In genomic region chr3:89355512-89355902, GRCm38 (mm10) we compare ENCODE assay signal across 16 mouse cellular contexts. TPM values are rescaled to one million over a fixed set of nuclear protein-coding genes. Genes with fewer than 3 reads are reported as not detected.
DNase-seq lines count a peak whose midpoint lies in the region; ATAC-seq and TF ChIP-seq lines count a peak whose summit lies in the region.
"Had no signal": no experiment of that assay in that cellular context is flagged by ENCODE, and none has a peak within 500 bp of the region (broad histone marks: within the 10 kb centered on the region; RNA-seq: fewer than 3 reads in every experiment).

No protein-coding gene starts in this region.

- in situ Hi-C loops in CH12.LX (cut with MboI; ENCODE audit: low pct_ligation_motif_present, low pct_unique_long_range_greater_than_20kb, low sequenced_read_pairs): no loop called here

- dilution Hi-C loops in CH12.LX (cut with MboI; ENCODE audit: extremely low pct_ligation_motif_present, extremely low pct_unique_long_range_greater_than_20kb, low sequenced_read_pairs): no loop called here

- ATAC-seq in heart, embryonic 13.5 days (ENCODE audit: extremely low read depth, insufficient number of reproducible peaks, low FRiP score, low TSS enrichment): no peak
- ATAC-seq in heart, embryonic 12.5 days (ENCODE audit: insufficient number of reproducible peaks, low FRiP score): no peak
- no peak for ATAC-seq in CD4-positive, CD25-positive, alpha-beta regulatory T cell, adult 4 months
- ATAC-seq: forebrain, embryonic 16.5 days; midbrain, embryonic 15.5 days had no signal

- no peak for TF ChIP-seq CTCF in CH12.LX (conservative IDR thresholded peaks at IDR 0.05 in 1 of 2, IDR thresholded peaks at IDR 0.05 in 1 of 2; ENCODE audit: low read depth in 2 of 2, low read length in 2 of 2)
- TF ChIP-seq CTCF in kidney, adult 2 months (conservative IDR thresholded peaks at IDR 0.05; ENCODE audit: insufficient read depth, insufficient read length, low read depth, low read length): no peak

- WGBS in heart, embryonic 13.5 days: 70% methylated on average over 6 of the region's 6 CpGs
- 79% methylated on average over 6 of the region's 6 CpGs for WGBS in heart, embryonic 12.5 days
- 52% methylated on average over 6 of the region's 6 CpGs for WGBS in kidney, adult 2 months

- H3K9me3 ChIP-seq in heart, embryonic 13.5 days: no peaks in the 10 kb centered on the region
- H3K9me3 ChIP-seq in heart, embryonic 12.5 days (replicated peaks): no peaks in the 10 kb centered on the region
- no peaks in the 10 kb centered on the region for H3K9me3 ChIP-seq in CH12.LX (replicated peaks; ENCODE audit: low read length)
- H3K9me3 ChIP-seq: embryonic facial prominence, embryonic 13.5 days; heart, embryonic 15.5 days; hindbrain, embryonic 13.5 days; midbrain, embryonic 15.5 days had no signal

- H3K36me3 ChIP-seq in heart, embryonic 13.5 days: no peaks in the 10 kb centered on the region
- no peaks in the 10 kb centered on the region for H3K36me3 ChIP-seq in heart, embryonic 12.5 days
- peaks cover 0 to 4% of the 10 kb centered on the region in 2 experiments for H3K36me3 ChIP-seq in CH12.LX (replicated peaks in 1 of 2; ENCODE audit: control insufficient read depth in 1 of 2, insufficient read depth in 1 of 2, low read length in 1 of 2)
- no peaks in the 10 kb centered on the region for H3K36me3 ChIP-seq in kidney, adult 2 months (ENCODE audit: control insufficient read depth, insufficient read depth, low read length)
- H3K36me3 ChIP-seq: embryonic facial prominence, embryonic 13.5 days; heart, embryonic 15.5 days; hindbrain, embryonic 13.5 days; midbrain, embryonic 15.5 days had no signal

- peaks cover 78% of the 10 kb centered on the region for H3K27me3 ChIP-seq in heart, embryonic 13.5 days (replicated peaks)
- H3K27me3 ChIP-seq in heart, embryonic 12.5 days (replicated peaks): peaks cover 48% of the 10 kb centered on the region
- peaks cover 18% of the 10 kb centered on the region for H3K27me3 ChIP-seq in CH12.LX (replicated peaks)
- H3K27me3 ChIP-seq in kidney, adult 2 months (replicated peaks; ENCODE audit: control insufficient read depth, insufficient read depth, low read length): no peaks in the 10 kb centered on the region
- H3K27me3 ChIP-seq: midbrain, embryonic 15.5 days had no signal

- TF ChIP-seq POLR2A in CH12.LX (IDR thresholded peaks at IDR 0.05; ENCODE audit: low read depth, low read length): no peak
- TF ChIP-seq POLR2A in kidney, adult 2 months (IDR thresholded peaks at IDR 0.05; ENCODE audit: low read depth, low read length): no peak

- no peak for TF ChIP-seq EP300 in CH12.LX (IDR thresholded peaks at IDR 0.05; ENCODE audit: low read length)

- peaks cover 5% of the 10 kb centered on the region for H3K4me1 ChIP-seq in heart, embryonic 13.5 days
- 0 out of 2 replicates have a peak, but pooled peaks cover 1% of the 10 kb centered on the region for H3K4me1 ChIP-seq in heart, embryonic 12.5 days (replicated peaks)
- peaks cover 12 to 25% of the 10 kb centered on the region in 2 experiments for H3K4me1 ChIP-seq in CH12.LX (ENCODE audit: control insufficient read depth in 1 of 2, insufficient read depth in 2 of 2)
- H3K4me1 ChIP-seq in kidney, adult 2 months (ENCODE audit: control insufficient read depth, insufficient read depth, low read length): peaks cover 12% of the 10 kb centered on the region; the same call in 1 of the 2 replicates

- H3K27ac ChIP-seq in heart, embryonic 13.5 days (replicated peaks): no peak overlapping the region
- H3K27ac ChIP-seq in heart, embryonic 12.5 days (ENCODE audit: poor library complexity, severe bottlenecking): no peak overlapping the region
- H3K27ac ChIP-seq in CH12.LX (ENCODE audit: insufficient read depth, low read depth): no peak overlapping the region
- peak overlapping the region; percentile 17 for H3K27ac ChIP-seq in kidney, adult 2 months (ENCODE audit: insufficient read depth, low read depth, low read length)
- H3K27ac ChIP-seq: embryonic facial prominence, embryonic 13.5 days; heart, embryonic 15.5 days; hindbrain, embryonic 13.5 days; midbrain, embryonic 15.5 days had no signal

- no peak for TF ChIP-seq RAD21 in CH12.LX (IDR thresholded peaks at IDR 0.05; ENCODE audit: low read depth, low read length)

- H3K4me3 ChIP-seq in heart, embryonic 13.5 days: no peak overlapping the region
- no peak overlapping the region for H3K4me3 ChIP-seq in heart, embryonic 12.5 days
- H3K4me3 ChIP-seq in CH12.LX (replicated peaks in 1 of 3; ENCODE audit: low read depth in 2 of 3, low read length in 2 of 3, poor library complexity in 1 of 3): no peak overlapping the region
- H3K4me3 ChIP-seq in kidney, adult 2 months (ENCODE audit: insufficient read depth, low read depth, low read length): no peak overlapping the region
- H3K4me3 ChIP-seq: embryonic facial prominence, embryonic 13.5 days; heart, embryonic 15.5 days; hindbrain, embryonic 13.5 days; midbrain, embryonic 15.5 days had no signal

- 0 out of 2 replicates have a peak overlapping the region, but pooled peaks have one; percentile 25 for H3K9ac ChIP-seq in heart, embryonic 13.5 days
- H3K9ac ChIP-seq in heart, embryonic 12.5 days: no peak overlapping the region
- H3K9ac ChIP-seq in CH12.LX (ENCODE audit: insufficient read depth, low read depth): 0 out of 2 replicates have a peak overlapping the region, but pooled peaks have one; percentile 13
- H3K9ac ChIP-seq: embryonic facial prominence, embryonic 13.5 days; heart, embryonic 15.5 days; hindbrain, embryonic 13.5 days; midbrain, embryonic 15.5 days had no signal

- no peak overlapping the region for H3K4me2 ChIP-seq in heart, embryonic 13.5 days
- no peak overlapping the region for H3K4me2 ChIP-seq in heart, embryonic 12.5 days
- H3K4me2 ChIP-seq in CH12.LX (ENCODE audit: insufficient read depth, low read depth, poor library complexity, severe bottlenecking): peak overlapping the region; percentile 31; the same call in 1 of the 2 replicates
- H3K4me2 ChIP-seq: embryonic facial prominence, embryonic 13.5 days; heart, embryonic 15.5 days; hindbrain, embryonic 13.5 days; midbrain, embryonic 15.5 days had no signal

- no peak for DNase-seq in CH12.LX (ENCODE audit: extremely low read depth)
- peak; percentile 82 for DNase-seq in kidney, adult 2 months
- DNase-seq in kidney, postnatal 25 days: peak; percentile 41 to 84
- no peak for DNase-seq in lung, postnatal 36 days

- no peaks in the 10 kb centered on the region for H3K79me2 ChIP-seq in CH12.LX (replicated peaks; ENCODE audit: control insufficient read depth, extremely low read depth, insufficient read depth, poor library complexity, severe bottlenecking)

TF ChIP-seq in CH12.LX, 34 proteins besides CTCF, POLR2A, EP300 and RAD21:
- no peak for TF ChIP-seq CHD1 (IDR thresholded peaks at IDR 0.05; ENCODE audit: low read depth, low read length)
- TF ChIP-seq RCOR1 (conservative IDR thresholded peaks at IDR 0.05; ENCODE audit: low read depth, low read length): no peak
- TF ChIP-seq USF2 (conservative IDR thresholded peaks at IDR 0.05; ENCODE audit: low read depth, low read length): no peak
- no peak for TF ChIP-seq ELF1 (IDR thresholded peaks at IDR 0.05; ENCODE audit: low read depth, low read length)

RNA-seq across cellular contexts. Expression of gene Adam15, which starts 5.7 kb away (rescaled TPM):
- 58.3 and 58.9 TPM in 2 replicates for polyA plus RNA-seq in heart, embryonic 13.5 days (2015; fragmentation: Nextera tagmentation; extraction: Ambion mirVana)
- 47.2 and 55.5 TPM in 2 replicates for polyA plus RNA-seq in heart, embryonic 12.5 days (2016; fragmentation: Nextera tagmentation; extraction: Ambion mirVana)
- total RNA-seq in CH12.LX (2012; rRNA removed) (31.3 and 39.1 TPM in 2 replicates), CH12.LX (2014; rRNA removed) (5.8 and 5.9 TPM in 2 replicates)
- 26.2 and 26.5 TPM in 2 replicates for polyA plus RNA-seq in CH12.LX (2012; ENCODE audit: insufficient read length, low read depth)
- 95.1 and 111 TPM in 2 replicates for polyA plus RNA-seq in kidney, adult 2 months (2012; rRNA removed)
- 10 to 100 TPM in 1 of 2 experiments, 1 to 10 TPM in 1; 8.5 to 13.3 TPM for polyA plus RNA-seq in CD4-positive, CD25-positive, alpha-beta regulatory T cell, adult 4 months (2017; shearing (Covaris generic))

RNA-seq across cellular contexts. Expression of gene Dcst2, which starts 6.3 kb away (rescaled TPM):
- polyA plus RNA-seq in heart, embryonic 13.5 days (2015; fragmentation: Nextera tagmentation; extraction: Ambion mirVana): 0.08 TPM in 1 of 2 replicates, not detected in the other
- not detected in 2 replicates for polyA plus RNA-seq in heart, embryonic 12.5 days (2016; fragmentation: Nextera tagmentation; extraction: Ambion mirVana)
- total RNA-seq in CH12.LX (2012; rRNA removed): not detected in 2 replicates
- not detected in 2 replicates for total RNA-seq in CH12.LX (2014; rRNA removed)
- polyA plus RNA-seq in CH12.LX (2012; ENCODE audit: insufficient read length, low read depth): 0.10 and 0.14 TPM in 2 replicates
- polyA plus RNA-seq in kidney, adult 2 months (2012; rRNA removed): 0.38 and 0.41 TPM in 2 replicates
- polyA plus RNA-seq in CD4-positive, CD25-positive, alpha-beta regulatory T cell, adult 4 months (2017; shearing (Covaris generic)): under 1 TPM in 1 of 2 experiments, not detected in 1; 0.42 TPM
- total RNA-seq: granulocyte monocyte progenitor cell, adult 5-6 weeks; megakaryocyte progenitor cell, adult 5-6 weeks had no signal
- polyA plus RNA-seq: forebrain, embryonic 16.5 days; heart, embryonic 15.5 days had no signal

RNA-seq across cellular contexts. Expression of gene Dcst1, which starts 9.5 kb away (rescaled TPM):
- polyA plus RNA-seq in heart, embryonic 13.5 days (2015; fragmentation: Nextera tagmentation; extraction: Ambion mirVana): 0.09 and 0.10 TPM in 2 replicates
- 0.09 TPM in 1 of 2 replicates, not detected in the other for polyA plus RNA-seq in heart, embryonic 12.5 days (2016; fragmentation: Nextera tagmentation; extraction: Ambion mirVana)
- total RNA-seq in CH12.LX (2012; rRNA removed) (0.04 and 0.21 TPM in 2 replicates), CH12.LX (2014; rRNA removed) (not detected in 2 replicates)
- 0.10 and 0.53 TPM in 2 replicates for polyA plus RNA-seq in CH12.LX (2012; ENCODE audit: insufficient read length, low read depth)
- polyA plus RNA-seq in kidney, adult 2 months (2012; rRNA removed): 1.8 and 2.2 TPM in 2 replicates
- polyA plus RNA-seq in CD4-positive, CD25-positive, alpha-beta regulatory T cell, adult 4 months (2017; shearing (Covaris generic)): 1 to 10 TPM in 1 of 2 experiments, under 1 TPM in 1; 0.59 to 1.1 TPM
- total RNA-seq: granulocyte monocyte progenitor cell, adult 5-6 weeks; megakaryocyte progenitor cell, adult 5-6 weeks had no signal
- polyA plus RNA-seq: cortical plate, adult 2 months had no signal

RNA-seq across cellular contexts. Expression of gene Efna4, which starts 17.7 kb away (rescaled TPM):
- polyA plus RNA-seq in heart, embryonic 13.5 days (2015; fragmentation: Nextera tagmentation; extraction: Ambion mirVana): 9.9 and 10.2 TPM in 2 replicates
- polyA plus RNA-seq in heart, embryonic 12.5 days (2016; fragmentation: Nextera tagmentation; extraction: Ambion mirVana): 8.7 and 10.6 TPM in 2 replicates
- 2.6 and 3.1 TPM in 2 replicates for total RNA-seq in CH12.LX (2012; rRNA removed)
- 0.76 and 1.1 TPM in 2 replicates for total RNA-seq in CH12.LX (2014; rRNA removed)
- 1.00 and 1.1 TPM in 2 replicates for polyA plus RNA-seq in CH12.LX (2012; ENCODE audit: insufficient read length, low read depth)
- 8.2 and 10.4 TPM in 2 replicates for polyA plus RNA-seq in kidney, adult 2 months (2012; rRNA removed)
- not detected for polyA plus RNA-seq in CD4-positive, CD25-positive, alpha-beta regulatory T cell, adult 4 months (2017; shearing (Covaris generic))

RNA-seq across cellular contexts. Expression of gene Efna3, which starts 32.7 kb away (rescaled TPM):
- polyA plus RNA-seq in heart, embryonic 13.5 days (2015; fragmentation: Nextera tagmentation; extraction: Ambion mirVana): 1.8 and 1.9 TPM in 2 replicates
- 1.3 TPM in 2 replicates for polyA plus RNA-seq in heart, embryonic 12.5 days (2016; fragmentation: Nextera tagmentation; extraction: Ambion mirVana)
- total RNA-seq in CH12.LX (2012; rRNA removed) (0.13 TPM in 1 of 2 replicates, not detected in the other), CH12.LX (2014; rRNA removed) (0.09 TPM in 1 of 2 replicates, not detected in the other)
- polyA plus RNA-seq in CH12.LX (2012; ENCODE audit: insufficient read length, low read depth): 0.19 TPM in 1 of 2 replicates, not detected in the other
- 2.4 and 4.2 TPM in 2 replicates for polyA plus RNA-seq in kidney, adult 2 months (2012; rRNA removed)
- polyA plus RNA-seq in CD4-positive, CD25-positive, alpha-beta regulatory T cell, adult 4 months (2017; shearing (Covaris generic)): not detected
- total RNA-seq: granulocyte monocyte progenitor cell, adult 5-6 weeks; megakaryocyte progenitor cell, adult 5-6 weeks had no signal
- polyA plus RNA-seq: spleen, adult 2 months had no signal

Comparison
In these comparisons a context has a peak if more than half of its experiments do, and no peak if none do; other contexts are left out.
1. DNase-seq: peak in kidney, adult 2 months (single experiment) and kidney, postnatal 25 days (2 of 2); none in CH12.LX (single experiment) and lung, postnatal 36 days (single experiment).